Mouse (Mus musculus) natural killer cell, adult 2 months (primary cell): Measurements from ENCODE around the gene Rlbp1.

Experiments
- DNase-seq, 2 experiments: peaks; one replicate each; pipeline ENCODE4 v3.0.0; 2022; ENCODE audit warnings: low spot score in 2 of 2

Rlbp1 gene

GRCm38 (mm10) chr7:79376516-79377275 is 10.2 kb downstream of the Rlbp1 start:
- DNase-seq: no peak

GRCm38 (mm10) chr7:79375594-79375993 is 11.3 kb downstream of the Rlbp1 start:
- no peak for DNase-seq

GRCm38 (mm10) chr7:79374017-79374416 is 12.8 kb downstream of the Rlbp1 start:
- no peak for DNase-seq

GRCm38 (mm10) chr7:79371321-79371879 is 15.4 kb downstream of the Rlbp1 start:
- DNase-seq: peak; percentile 68 to 77

GRCm38 (mm10) chr7:79369416-79369815 is 17.4 kb downstream of the Rlbp1 start:
- DNase-seq: peak in 1 of 2 experiments; percentile 38

GRCm38 (mm10) chr7:79368664-79369063 is 18.2 kb downstream of the Rlbp1 start:
- no peak for DNase-seq

- peak; percentile 51 for DNase-seq
These were observed 23.3 kb downstream of the Rlbp1 start for GRCm38 (mm10) chr7:79363370-79364043.

GRCm38 (mm10) chr7:79362830-79363229 is 24.0 kb downstream of the Rlbp1 start:
- peak in 1 of 2 experiments; percentile 27 for DNase-seq

- no peak for DNase-seq
These were observed 24.6 kb downstream of the Rlbp1 start for GRCm38 (mm10) chr7:79362208-79362607.

GRCm38 (mm10) chr7:79360056-79360455 is 26.8 kb downstream of the Rlbp1 start:
- no peak for DNase-seq

GRCm38 (mm10) chr7:79359183-79359435 is 27.7 kb downstream of the Rlbp1 start:
- DNase-seq: no peak

- no peak for DNase-seq
These were observed 28.3 kb downstream of the Rlbp1 start for GRCm38 (mm10) chr7:79358350-79359182.

- DNase-seq: peak; percentile 49 to 63
These were observed 37.0 kb downstream of the Rlbp1 start for GRCm38 (mm10) chr7:79349738-79350386.

GRCm38 (mm10) chr7:79348816-79349215 is 38.0 kb downstream of the Rlbp1 start:
- no peak for DNase-seq

GRCm38 (mm10) chr7:79347108-79347813 is 39.6 kb downstream of the Rlbp1 start:
- DNase-seq: no peak

GRCm38 (mm10) chr7:79346555-79347075 is 40.2 kb downstream of the Rlbp1 start:
- DNase-seq: no peak

- DNase-seq: peak; percentile 47 to 53
These were observed 40.9 kb downstream of the Rlbp1 start for GRCm38 (mm10) chr7:79345902-79346301.

- DNase-seq: no peak
These were observed 50.4 kb downstream of the Rlbp1 start for GRCm38 (mm10) chr7:79336362-79336910.

- no peak for DNase-seq
These were observed 53.4 kb downstream of the Rlbp1 start for GRCm38 (mm10) chr7:79333419-79333818.

- DNase-seq: no peak
These were observed 55.7 kb downstream of the Rlbp1 start for GRCm38 (mm10) chr7:79331197-79331596.

GRCm38 (mm10) chr7:79328769-79329168 is 58.1 kb downstream of the Rlbp1 start:
- DNase-seq: no peak
